Mouse (Mus musculus): ENCODE results near the gene A030005K14Rik.

Gene A030005K14Rik

GRCm38 (mm10) chr1:83034509-83034908, 24.7 kb downstream of the A030005K14Rik start:
- no peak for DNase-seq

DNA sequence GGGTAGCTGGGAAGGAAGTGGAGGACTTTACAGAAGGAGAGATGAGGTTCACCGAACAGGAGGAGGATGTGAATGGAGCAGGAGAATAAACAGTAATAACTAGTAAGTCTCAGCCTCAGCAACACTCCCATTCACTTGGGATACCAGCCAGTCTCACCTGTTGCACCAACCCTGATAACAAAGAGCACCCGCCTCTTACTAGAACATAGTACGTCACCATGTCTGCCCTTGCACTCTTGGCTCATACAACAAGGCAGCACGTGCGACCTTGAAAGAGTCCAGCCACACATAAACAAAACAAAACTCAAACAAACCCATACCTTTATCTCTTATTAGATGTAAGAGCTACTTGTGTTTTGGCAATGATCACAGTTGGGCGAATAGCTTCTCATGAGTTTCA, 26.7 kb downstream of the A030005K14Rik start:
- DNase-seq, result peak; percentile 59

GRCm38 (mm10) chr1:83031950-83032349, 27.2 kb downstream of the A030005K14Rik start:
- DNase-seq, result no peak

DNA sequence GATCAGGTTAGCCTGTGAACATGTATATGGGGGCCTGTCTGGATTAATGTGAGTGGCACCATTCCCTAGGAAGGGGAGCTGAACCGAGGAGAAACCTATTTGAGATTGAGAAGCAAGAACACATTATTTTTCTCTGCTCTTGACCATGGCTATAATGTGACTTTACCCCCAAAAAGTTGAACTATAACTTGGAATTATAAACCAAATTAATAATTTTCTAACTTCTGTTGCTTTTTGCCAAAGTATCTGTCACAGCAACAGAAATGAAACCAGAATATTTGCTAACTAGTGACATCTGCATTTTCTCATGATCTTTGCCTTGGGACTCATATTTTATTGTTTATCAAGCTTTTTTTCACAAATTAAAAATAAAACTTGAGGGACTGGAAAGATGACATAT, 42.6 kb downstream of the A030005K14Rik start:
- no peak for DNase-seq

- DNase-seq, result no peak
Measured at GRCm38 (mm10) chr1:83015329-83015879, 43.8 kb downstream of the A030005K14Rik start.

- DNase-seq, result no peak
Measured at GRCm38 (mm10) chr1:83014477-83014876, 44.7 kb downstream of the A030005K14Rik start.
